Mouse (Mus musculus) embryonic facial prominence, embryonic 14.5 days (tissue): ENCODE data around the gene Fmc1. TPM values are rescaled to one million over a fixed set of nuclear protein-coding genes. Genes with fewer than 3 reads are reported as not detected.

Experiments used
- ATAC-seq: fragments of 200-750 bp; cut with Nextera tagmentation; 2 replicates; pipeline ENCODE4 v1.8.0; 2017; ENCODE audit warnings: low read depth, moderate number of reproducible peaks, moderate TSS enrichment
- DNase-seq: peaks from one replicate; pipeline ENCODE4 v3.0.0-alpha.2; 2015; ENCODE audit warnings: low spot score
- H3K27ac ChIP-seq: fragments of 300-500 bp; sonication (generic); replicated peaks from 2 replicates; pipeline ENCODE4 v1.5.1; 2014; ENCODE audit warnings: low read depth, mild to moderate bottlenecking, low read length, moderate library complexity
- H3K27me3 ChIP-seq: fragments of 300-500 bp; sonication (generic); replicated peaks from 2 replicates; pipeline ENCODE4 v1.6.1; 2014; ENCODE audit warnings: low read length; ENCODE audit not compliant: control insufficient read depth, insufficient read depth
- H3K36me3 ChIP-seq: fragments of 300-500 bp; sonication (generic); 2 replicates; pipeline ENCODE4 v1.6.1; 2014; ENCODE audit warnings: low read length, mixed read lengths; ENCODE audit not compliant: control insufficient read depth, insufficient read depth
- H3K4me1 ChIP-seq: fragments of 300-500 bp; sonication (generic); 2 replicates; pipeline ENCODE4 v1.6.1; 2014; ENCODE audit warnings: antibody characterized with exemption, low read length; ENCODE audit not compliant: control insufficient read depth, insufficient read depth
- H3K4me2 ChIP-seq: fragments of 300-500 bp; sonication (generic); 2 replicates; pipeline ENCODE4 v1.6.1; 2014; ENCODE audit warnings: low read depth, mild to moderate bottlenecking, low read length, moderate library complexity, mixed read lengths
- H3K4me3 ChIP-seq: fragments of 300-500 bp; sonication (generic); 2 replicates; pipeline ENCODE4 v1.5.1; 2014; ENCODE audit warnings: low read depth, mild to moderate bottlenecking, low read length
- H3K9ac ChIP-seq: fragments of 300-500 bp; sonication (generic); 2 replicates; pipeline ENCODE4 v1.6.1; 2014; ENCODE audit warnings: low read depth, mild to moderate bottlenecking, low read length, moderate library complexity, mixed read lengths
- H3K9me3 ChIP-seq: fragments of 300-500 bp; sonication (generic); 2 replicates; pipeline ENCODE4 v1.6.1; 2016; ENCODE audit warnings: low read length; ENCODE audit not compliant: control insufficient read depth
- WGBS: fragments of 180-500 bp; shearing (Covaris S2); extraction: QIAGEN DNeasy Blood & Tissue Kit; methylation state at CpG from one replicate; pipeline ENCODE4 v1.1.7; 2014; 5-methylcytosine and 5-hydroxymethylcytosine counted together
- microRNA-seq: library from miRNA; unstranded; fragments of <30 nt; microRNA quantifications from one replicate; pipeline ENCODE4, GENCODE M21; 2016; ENCODE audit warnings: borderline number of aligned reads
- polyA plus RNA-seq: library from polyadenylated mRNA; unstranded; fragments of >200 nt; fragmentation: Nextera tagmentation; extraction: Ambion mirVana; gene quantifications from 2 replicates; pipeline ENCODE4 v1.2.1, GENCODE M21; 2014

The Fmc1 gene
- polyA plus RNA-seq, 1 experiment from 2014 or later, result 93.8 TPM

- ATAC-seq, result no peak
- H3K36me3 ChIP-seq, result peaks cover 69% of the 10 kb centered on the region
- H3K27ac ChIP-seq, result no peak overlapping the region
- H3K4me2 ChIP-seq, result no peak overlapping the region
- no peaks in the 10 kb centered on the region for H3K4me1 ChIP-seq
- H3K4me3 ChIP-seq, result no peak overlapping the region
- 87% methylated on average over 3 of the region's 3 CpGs for WGBS
- no peak overlapping the region for H3K9ac ChIP-seq
- no peak for DNase-seq
- no peaks in the 10 kb centered on the region for H3K9me3 ChIP-seq
- no peaks in the 10 kb centered on the region for H3K27me3 ChIP-seq
Observed at GRCm38 (mm10) chr6:38581711-38582110, 48.4 kb downstream of the Fmc1 start.

Small RNA genes within 50 kb of the gene (microRNA-seq; reads per million reads assigned to microRNA genes)
- not detected for gene Mir7670

Other genes with a start within 250 kb of the Fmc1 start
- gene Zc3hav1l, start 234.2 kb upstream of the Fmc1 start, polyA plus RNA-seq, result 10.6 and 12.3 TPM in 2 replicates
- 3.9 and 4.7 TPM in 2 replicates for gene Zc3hav1, start 178.9 kb upstream of the Fmc1 start, polyA plus RNA-seq
- gene Ttc26, start 152.0 kb upstream of the Fmc1 start, polyA plus RNA-seq, result 5.0 and 5.3 TPM in 2 replicates
- gene Ubn2, start 99.6 kb upstream of the Fmc1 start, polyA plus RNA-seq, result 10.0 and 13.8 TPM in 2 replicates
- gene Luc7l2, start 17.8 kb downstream of the Fmc1 start, polyA plus RNA-seq, result 43.1 and 53.0 TPM in 2 replicates
- gene Klrg2, start 103.7 kb downstream of the Fmc1 start, polyA plus RNA-seq, result 1.1 and 1.2 TPM in 2 replicates
- 2.7 and 3.3 TPM in 2 replicates for gene Clec2l, start 129.6 kb downstream of the Fmc1 start, polyA plus RNA-seq